Mouse (Mus musculus) testis, adult 10 weeks (tissue): ENCODE measurements around the gene Ggt5. TPM values are rescaled to one million over a fixed set of nuclear protein-coding genes. Genes with fewer than 3 reads are reported as not detected.

Experiments
- polyA plus RNA-seq: library from polyadenylated mRNA; stranded (reverse); fragments of 350-450 nt; fragmentation: Illumina TruSeq; extraction: RNeasy Lipid Tissue Mini Kit (QIAGEN cat#74804); gene quantifications from one replicate; pipeline ENCODE4 v1.2.3, GENCODE M21; 2014; ENCODE audit warnings: low read depth, low replicate concordance

The Ggt5 gene
- polyA plus RNA-seq, result 0.18 TPM

GRCm38 (mm10) chr10:75589129-75589528, at the start of gene Ggt5:
TSS of gene Ggt5 (plus strand) at chr10:75589340.

DNA sequence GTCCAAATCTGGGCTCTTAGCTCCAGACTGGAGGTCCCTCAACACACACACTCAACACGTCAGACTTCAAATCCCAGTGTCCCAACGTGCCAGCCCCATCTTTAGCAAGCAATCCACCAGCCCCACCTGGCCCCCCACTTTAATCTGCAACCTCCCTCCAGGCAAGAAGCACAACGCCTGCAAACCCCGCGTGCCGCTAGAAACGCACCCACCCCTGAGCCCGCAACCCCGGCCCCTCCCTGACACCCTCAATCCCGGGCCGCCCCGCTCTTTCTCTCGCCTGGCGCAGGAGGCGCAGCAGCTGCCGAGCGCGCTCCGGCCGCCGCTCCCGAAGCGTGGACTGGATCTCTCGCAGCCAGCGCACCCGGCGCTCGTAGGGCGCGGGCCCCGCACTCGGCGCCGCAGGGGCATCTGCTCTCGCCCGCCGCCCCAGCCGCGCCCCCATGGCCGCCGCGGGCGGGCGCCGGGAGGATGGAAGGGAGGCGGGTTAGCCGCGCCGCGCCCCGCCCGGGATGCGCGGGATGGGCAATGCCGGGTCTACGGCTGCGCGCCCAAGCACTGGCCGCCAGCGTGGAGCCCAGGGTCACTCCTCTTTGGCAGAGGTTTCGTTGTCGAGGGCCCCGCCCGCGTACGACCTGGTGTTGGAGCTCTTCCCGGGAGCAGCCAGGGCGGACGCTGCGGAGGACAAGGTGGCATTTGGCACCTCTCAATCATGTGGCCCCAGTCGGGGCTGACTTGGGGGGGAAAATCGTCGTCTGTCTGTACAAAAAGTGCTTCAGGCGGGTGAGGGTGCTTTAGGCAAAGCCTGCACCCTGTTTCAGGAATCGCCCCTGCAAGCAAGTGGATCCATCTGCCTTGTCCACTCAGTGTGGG, 29.2 kb upstream of the Ggt5 start, which contains the start of gene Lrrc75b:
Gene Lrrc75b, minus strand, starts transcription at position 655 of the 873 bp plus-strand sequence.

DNA sequence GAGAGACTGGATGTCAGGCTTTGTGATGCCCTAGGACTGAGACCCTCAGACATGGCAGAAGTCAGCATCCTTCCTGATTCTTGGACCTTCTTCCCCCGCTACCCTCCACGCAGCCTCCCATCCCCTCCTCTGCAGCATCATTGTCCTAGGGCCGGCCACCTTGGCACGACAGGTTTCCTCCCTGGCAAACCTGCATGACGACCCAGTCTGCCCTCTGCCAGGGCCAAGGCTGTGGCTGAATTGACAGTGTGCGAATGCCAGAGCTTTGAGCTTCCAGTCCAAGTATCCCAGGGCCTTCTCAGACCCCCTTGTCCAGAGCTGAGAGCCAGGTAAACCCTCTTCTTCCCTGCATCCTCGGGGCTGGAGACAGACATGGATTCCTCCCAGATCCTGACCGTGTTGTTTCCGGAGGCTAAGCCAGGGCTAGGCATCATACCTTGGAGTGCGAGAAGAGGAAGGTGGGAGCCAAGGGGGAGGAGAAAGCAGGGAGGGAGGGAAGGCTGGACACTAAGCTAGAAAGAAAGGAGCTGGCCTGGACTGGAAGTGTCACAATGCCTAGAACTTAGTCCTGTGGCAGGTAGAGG, 28.0 kb upstream of the Ggt5 start, which contains the start of gene Ggt1:
Gene Ggt1, plus strand, starts transcription at position 534 of the 584 bp plus-strand sequence.

DNA sequence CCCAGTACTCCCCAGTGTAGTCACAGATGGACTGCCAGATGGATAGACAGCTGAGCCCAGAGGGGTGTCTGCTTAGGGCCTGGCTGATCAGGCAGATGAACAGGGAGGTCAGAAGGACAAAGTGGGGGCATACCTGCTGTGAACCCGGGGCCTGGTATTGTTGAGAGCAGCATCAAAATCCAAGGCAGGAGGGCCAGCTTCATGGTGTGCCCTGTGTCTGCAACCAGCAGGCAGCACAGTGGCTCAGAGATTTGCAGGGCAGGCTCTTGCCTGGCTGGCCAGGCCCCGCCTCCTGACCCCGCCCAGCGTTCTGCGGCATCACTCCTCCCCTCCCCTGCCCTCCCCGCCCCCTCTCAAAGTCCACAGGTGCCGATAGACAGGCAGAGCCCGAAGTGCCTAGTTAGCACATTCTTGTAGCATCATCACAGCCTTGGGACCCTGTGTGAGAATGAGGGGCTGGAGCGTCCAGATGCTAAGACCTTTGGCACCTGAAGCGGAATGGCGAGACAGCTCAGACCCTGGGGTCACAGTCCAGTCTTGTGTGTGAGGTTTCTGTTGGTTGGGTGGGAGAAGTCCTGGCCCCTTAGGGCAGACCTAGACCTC, 54.7 kb downstream of the Ggt5 start, which contains the start of gene Susd2:
Gene Susd2, minus strand, starts transcription at position 268 of the 603 bp plus-strand sequence.

Other genes starting within 250 kb of the Ggt5 start
- gene Upb1, start 188.2 kb upstream of the Ggt5 start, polyA plus RNA-seq, result 0.07 TPM
- gene Snrpd3, start 71.8 kb upstream of the Ggt5 start, polyA plus RNA-seq, result 19.3 TPM
- 3.8 TPM for gene Gucd1, start 71.4 kb upstream of the Ggt5 start, polyA plus RNA-seq
- gene Lrrc75b, start 29.0 kb upstream of the Ggt5 start, polyA plus RNA-seq, result 0.98 TPM
- not detected for gene Ggt1, start 27.7 kb upstream of the Ggt5 start, polyA plus RNA-seq
- 0.55 TPM for gene Susd2, start 54.7 kb downstream of the Ggt5 start, polyA plus RNA-seq
- 3.8 TPM for gene Cabin1, start 175.0 kb downstream of the Ggt5 start, polyA plus RNA-seq
- 13.7 TPM for gene Ddt, start 184.1 kb downstream of the Ggt5 start, polyA plus RNA-seq
- not detected for gene Gm20441, start 191.6 kb downstream of the Ggt5 start, polyA plus RNA-seq
- gene Gstt3, start 192.1 kb downstream of the Ggt5 start, polyA plus RNA-seq, result 16.1 TPM
- gene Gstt1, start 209.2 kb downstream of the Ggt5 start, polyA plus RNA-seq, result 0.70 TPM
- 296 TPM for gene Gstt4, start 233.2 kb downstream of the Ggt5 start, polyA plus RNA-seq
- gene Gstt2, start 248.1 kb downstream of the Ggt5 start, polyA plus RNA-seq, result 77.7 TPM